Mouse (Mus musculus) cortical plate, adult 2 months (tissue): ENCODE measurements at regions not wholly inside any gene's neighbourhood (a gene's known extent, or its start where the extent isn't known, plus 50 kb on each side); places are given as distances from the start of the nearest gene placed in this dataset.

ENCODE experiments used
- CTCF ChIP-seq: fragments of 200-500 bp; IDR thresholded peaks from 2 replicates; pipeline ENCODE4 v1.5.1; 2011; ENCODE audit warnings: mild to moderate bottlenecking, control low read depth, low read length; ENCODE audit not compliant: insufficient read depth; ENCODE audit errors: extremely low read depth
- POLR2A ChIP-seq: fragments of 200-500 bp; IDR thresholded peaks from 2 replicates; pipeline ENCODE4 v1.6.1; 2011; ENCODE audit warnings: mild to moderate bottlenecking, low read length, control low read depth; ENCODE audit not compliant: insufficient read depth; ENCODE audit errors: extremely low read depth

DNA sequence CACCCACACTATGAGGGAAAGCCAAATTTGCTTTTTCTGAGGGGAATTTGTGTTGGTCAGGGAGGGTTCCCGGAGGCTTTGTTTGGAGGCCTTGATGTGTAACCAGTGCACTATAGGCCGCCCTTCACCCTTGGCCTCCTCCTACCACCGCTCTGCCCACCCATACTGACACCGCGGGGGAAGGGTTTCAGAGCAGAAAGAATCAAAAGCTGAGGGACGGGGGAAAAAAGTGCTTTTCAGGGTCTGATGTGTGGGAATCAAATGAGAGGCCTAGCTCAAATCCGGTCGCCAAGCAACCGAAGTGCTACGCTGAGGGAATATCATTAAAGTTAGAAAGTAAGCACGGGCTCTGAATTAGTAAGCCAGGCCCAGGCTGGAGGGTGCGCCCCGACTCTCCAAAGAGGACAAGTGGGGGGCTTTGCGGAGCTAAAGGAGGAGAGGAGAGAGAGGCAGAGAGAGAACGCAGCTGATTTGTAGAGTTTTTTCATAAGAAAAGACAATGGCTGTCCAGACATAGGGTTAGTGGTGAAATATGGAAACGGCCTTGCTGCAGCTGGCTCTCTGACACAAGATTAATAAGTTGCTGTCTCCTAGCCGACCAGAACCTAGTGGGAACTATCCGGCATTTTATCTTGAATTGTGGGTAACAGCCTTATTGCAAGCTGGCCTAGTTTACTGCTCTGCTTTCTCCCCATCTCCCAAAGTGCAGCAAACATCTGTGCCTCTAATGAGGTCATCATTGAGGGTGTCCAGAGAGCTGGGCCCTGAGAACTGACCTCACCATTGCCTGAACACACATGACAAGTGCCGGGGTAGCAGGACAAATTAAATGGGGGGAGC, 438.3 kb downstream of the Sox2 start:
- no peak for TF ChIP-seq CTCF
- no peak for TF ChIP-seq POLR2A
